Mouse (Mus musculus): ENCODE data around the gene Plxnc1. TPM values are rescaled to one million over a fixed set of nuclear protein-coding genes. Genes with fewer than 3 reads are reported as not detected.

The Plxnc1 gene
- polyA plus RNA-seq, 1 experiment from 2014 or later = 2.4 TPM

DNA sequence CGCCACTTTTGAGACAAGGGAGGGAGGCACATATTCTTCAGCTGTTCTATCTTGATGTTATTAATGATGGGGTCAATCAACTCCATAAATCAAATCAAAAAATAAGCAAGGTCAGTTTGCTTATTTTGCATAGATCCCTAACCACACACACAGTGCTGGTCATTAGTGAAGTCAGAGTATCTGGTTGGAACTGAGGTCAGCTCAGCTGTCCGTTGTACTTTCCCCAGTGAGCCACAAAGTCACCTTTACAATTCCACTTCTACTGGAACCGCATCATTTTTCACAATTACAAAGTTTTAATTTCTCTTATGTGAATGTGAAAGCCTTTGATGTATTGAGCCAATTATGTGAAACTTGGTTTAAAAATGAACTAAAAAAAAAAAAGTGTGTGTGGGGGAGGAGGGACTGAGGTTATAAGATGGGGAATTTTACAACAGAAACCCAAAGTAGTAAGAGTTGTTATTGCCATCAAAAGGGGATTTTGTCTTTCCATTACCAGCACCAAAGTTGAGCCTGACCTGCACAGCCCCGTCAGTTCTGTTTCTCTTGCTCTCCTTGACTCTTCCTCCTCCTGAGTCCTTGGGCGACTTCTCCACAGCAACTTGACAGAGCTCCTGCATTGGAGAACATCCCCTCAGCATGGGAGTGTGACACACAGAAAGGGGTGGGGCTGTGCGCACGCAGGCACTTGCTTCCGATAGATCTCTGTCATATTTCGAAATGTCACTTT, 80.3 kb downstream of the Plxnc1 start:
- ATAC-seq (ENCODE audit: insufficient number of reproducible peaks, insufficient read depth, low FRiP score, low TSS enrichment, low read depth) = no peak
- H3K27ac ChIP-seq = no peak overlapping the region
- 84% methylated on average over 9 of the region's 9 CpGs for WGBS
- no peaks in the 10 kb centered on the region for H3K9me3 ChIP-seq
- no peaks in the 10 kb centered on the region for H3K36me3 ChIP-seq
- H3K4me2 ChIP-seq = no peak overlapping the region
- no peaks in the 10 kb centered on the region; the same call in 1 of the 2 replicates for H3K27me3 ChIP-seq
- peaks cover 11% of the 10 kb centered on the region for H3K4me1 ChIP-seq
- H3K9ac ChIP-seq = no peak overlapping the region
- H3K4me3 ChIP-seq = no peak overlapping the region

DNA sequence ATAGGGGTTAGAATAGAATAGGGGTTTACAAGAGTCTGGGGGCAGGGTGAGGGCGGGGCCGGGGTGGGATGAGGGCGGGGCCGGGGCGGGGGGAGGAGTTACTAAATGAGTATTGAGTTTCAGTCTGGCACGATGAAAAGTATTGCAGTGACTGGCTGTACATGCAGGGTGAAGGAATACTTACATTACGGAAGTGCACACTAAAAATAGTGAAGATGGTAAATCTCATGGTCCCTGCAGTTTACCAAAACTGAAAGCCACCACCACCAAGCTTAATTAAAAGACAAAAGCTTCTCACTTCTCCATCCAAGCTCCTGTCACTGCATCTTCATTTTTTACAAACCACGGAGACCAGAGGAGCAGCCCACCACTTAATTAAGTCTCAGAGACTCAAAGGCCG, 81.4 kb downstream of the Plxnc1 start:
- H3K9me3 ChIP-seq = no peaks in the 10 kb centered on the region
- no peak for ATAC-seq (ENCODE audit: insufficient number of reproducible peaks, insufficient read depth, low FRiP score, low TSS enrichment, low read depth)
- WGBS = 82% methylated on average over 9 of the region's 9 CpGs
- H3K27me3 ChIP-seq = no peaks in the 10 kb centered on the region; the same call in 1 of the 2 replicates
- no peaks in the 10 kb centered on the region for H3K36me3 ChIP-seq
- H3K4me1 ChIP-seq = peaks cover 11% of the 10 kb centered on the region
- H3K9ac ChIP-seq = no peak overlapping the region
- no peak overlapping the region for H3K4me2 ChIP-seq
- no peak overlapping the region for H3K4me3 ChIP-seq
- no peak overlapping the region for H3K27ac ChIP-seq

DNA sequence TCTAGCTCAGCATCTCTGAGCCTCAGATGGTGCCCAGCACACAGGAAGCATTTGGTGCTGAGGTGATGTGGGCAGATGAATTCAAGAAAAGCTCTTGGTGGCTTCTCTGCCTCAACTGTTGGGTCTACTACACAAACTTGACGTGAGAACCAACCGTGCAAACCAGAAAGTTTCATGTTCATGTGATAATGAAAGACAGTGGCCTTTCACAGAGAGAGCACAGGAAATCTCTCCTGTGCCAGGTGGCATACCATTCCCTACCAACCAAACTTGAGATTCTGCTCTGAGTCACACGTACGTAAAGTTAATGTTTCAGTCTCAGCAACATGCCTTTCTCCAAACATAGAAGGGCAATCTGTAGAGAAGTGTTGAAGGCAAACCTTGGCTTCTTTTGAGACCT, 83.8 kb downstream of the Plxnc1 start:
- H3K27me3 ChIP-seq = no peaks in the 10 kb centered on the region; the same call in 1 of the 2 replicates
- no peak overlapping the region for H3K9ac ChIP-seq
- no peaks in the 10 kb centered on the region for H3K36me3 ChIP-seq
- no peak overlapping the region for H3K4me3 ChIP-seq
- 94% methylated on average over 4 of the region's 4 CpGs for WGBS
- no peak overlapping the region for H3K4me2 ChIP-seq
- no peak overlapping the region for H3K27ac ChIP-seq
- H3K9me3 ChIP-seq = no peaks in the 10 kb centered on the region
- ATAC-seq (ENCODE audit: insufficient number of reproducible peaks, insufficient read depth, low FRiP score, low TSS enrichment, low read depth) = no peak
- no peaks in the 10 kb centered on the region for H3K4me1 ChIP-seq

DNA sequence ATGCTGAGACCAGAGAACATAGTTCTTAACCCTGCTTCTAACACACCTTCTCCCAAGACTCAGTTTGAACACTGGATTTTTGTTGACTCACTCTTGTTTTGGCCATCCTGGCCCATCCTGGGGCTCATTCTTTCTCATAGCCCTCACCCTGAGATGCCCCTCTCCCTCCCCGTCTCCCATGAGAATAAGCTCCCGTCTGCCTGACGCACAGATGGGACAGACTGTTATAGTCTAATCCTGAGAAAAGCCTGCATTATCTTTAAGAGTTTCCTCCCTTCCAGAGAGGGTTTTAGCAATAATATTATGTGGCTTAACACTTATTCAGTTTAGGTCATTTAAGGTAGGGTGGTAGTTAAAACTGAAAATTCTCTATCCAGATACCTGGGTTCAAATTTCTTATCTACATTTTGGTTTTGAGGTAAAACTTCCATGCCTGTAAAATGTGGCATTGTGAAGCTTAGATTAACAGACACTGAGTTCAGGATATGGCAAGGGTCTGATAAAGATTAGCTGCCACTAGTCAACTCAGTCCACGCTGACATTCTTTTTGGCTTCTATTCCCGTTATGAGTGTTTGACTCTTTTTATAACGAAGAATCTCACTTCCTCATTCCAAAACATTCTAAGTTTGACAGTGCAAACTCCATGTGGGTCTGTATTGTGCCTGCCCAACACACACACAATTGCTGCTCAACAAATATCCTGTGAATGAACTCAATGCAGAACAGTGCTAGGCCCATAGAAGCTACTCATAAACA, 86.2 kb downstream of the Plxnc1 start:
- no peaks in the 10 kb centered on the region for H3K9me3 ChIP-seq
- no peaks in the 10 kb centered on the region for H3K36me3 ChIP-seq
- no peak overlapping the region for H3K4me3 ChIP-seq
- H3K27ac ChIP-seq = no peak overlapping the region
- no peak overlapping the region for H3K4me2 ChIP-seq
- WGBS = 91% methylated on average over 6 of the region's 6 CpGs
- no peak overlapping the region for H3K9ac ChIP-seq
- no peak for ATAC-seq (ENCODE audit: insufficient number of reproducible peaks, insufficient read depth, low FRiP score, low TSS enrichment, low read depth)
- H3K4me1 ChIP-seq = no peaks in the 10 kb centered on the region
- H3K27me3 ChIP-seq = no peaks in the 10 kb centered on the region

DNA sequence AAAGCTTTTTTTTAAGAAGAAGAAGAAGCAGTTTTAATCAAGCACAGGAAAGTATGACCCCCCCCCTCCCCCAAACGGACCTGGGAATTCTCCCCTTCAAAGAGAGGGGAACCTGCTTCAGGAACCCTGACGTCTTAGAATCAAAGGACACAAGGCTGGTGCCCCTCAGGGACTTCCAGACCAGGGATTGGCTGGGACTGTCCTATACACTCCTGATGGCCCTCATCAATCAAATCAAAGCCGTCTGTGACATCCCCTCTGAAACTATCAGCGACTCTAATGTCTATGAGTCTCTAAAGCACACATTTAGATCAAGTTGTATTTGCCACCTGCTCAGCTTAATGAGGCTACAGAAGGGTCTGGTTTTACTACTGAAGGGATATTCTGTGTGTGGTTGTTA, 94.1 kb downstream of the Plxnc1 start:
- Histone ChIP-seq H3K9ac (no peak overlapping the region), H3K27me3 (0 out of 2 replicates have a peak, but pooled peaks cover 3% of the 10 kb centered on the region), H3K4me1 (no peaks in the 10 kb centered on the region), H3K4me2 (no peak overlapping the region), H3K36me3 (no peaks in the 10 kb centered on the region), H3K27ac (no peak overlapping the region), H3K9me3 (no peaks in the 10 kb centered on the region), H3K4me3 (no peak overlapping the region)
- WGBS = 50% methylated on average over 4 of the region's 4 CpGs
- ATAC-seq (ENCODE audit: insufficient number of reproducible peaks, insufficient read depth, low FRiP score, low TSS enrichment, low read depth) = no peak

DNA sequence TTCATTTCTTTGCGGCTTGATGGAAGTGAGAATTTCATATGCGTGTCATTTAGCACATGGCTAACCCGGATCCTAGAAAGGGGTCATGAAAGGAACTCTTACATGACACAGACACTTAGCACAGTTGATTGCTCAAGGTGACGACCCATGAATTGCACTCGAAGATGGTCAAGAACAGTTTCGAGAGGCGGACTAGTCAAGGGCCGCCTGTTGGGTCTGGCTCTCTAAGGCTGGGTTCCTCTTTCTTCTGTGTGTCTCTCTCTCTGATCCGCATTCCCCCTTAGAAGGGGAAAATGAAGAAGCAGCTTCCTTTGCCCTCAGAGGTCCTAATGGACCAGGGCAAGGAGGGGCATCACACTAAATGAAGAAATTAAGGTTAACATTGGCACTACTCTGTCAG, 94.7 kb downstream of the Plxnc1 start:
- Histone ChIP-seq H3K9me3 (no peaks in the 10 kb centered on the region), H3K27me3 (0 out of 2 replicates have a peak, but pooled peaks cover 3% of the 10 kb centered on the region), H3K4me3 (no peak overlapping the region), H3K4me1 (no peaks in the 10 kb centered on the region), H3K9ac (no peak overlapping the region), H3K27ac (no peak overlapping the region), H3K4me2 (no peak overlapping the region), H3K36me3 (no peaks in the 10 kb centered on the region)
- WGBS = 91% methylated on average over 9 of the region's 9 CpGs
- ATAC-seq (ENCODE audit: insufficient number of reproducible peaks, insufficient read depth, low FRiP score, low TSS enrichment, low read depth) = no peak

DNA sequence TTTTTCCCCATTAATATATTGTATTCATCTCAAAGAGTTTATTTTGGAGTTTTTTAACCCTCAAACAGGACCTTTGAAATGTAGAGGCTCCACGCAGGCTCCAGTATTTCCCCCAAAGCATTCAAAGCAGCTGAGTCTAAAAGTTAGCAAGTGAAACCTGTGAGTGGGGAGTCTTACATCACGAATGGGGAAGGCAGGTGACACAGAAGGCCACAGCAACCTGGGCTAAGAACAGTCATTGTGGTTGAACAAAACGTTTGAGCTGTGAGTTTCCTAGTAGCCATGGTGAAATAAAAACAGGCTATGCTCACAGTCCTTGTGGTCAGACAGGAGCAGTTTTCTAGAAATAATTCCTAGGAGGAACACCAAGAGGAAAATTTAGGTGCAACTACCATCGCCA, 95.3 kb downstream of the Plxnc1 start:
- no peak for ATAC-seq (ENCODE audit: insufficient number of reproducible peaks, insufficient read depth, low FRiP score, low TSS enrichment, low read depth)
- no peaks in the 10 kb centered on the region for H3K9me3 ChIP-seq
- 80% methylated on average over 4 of the region's 4 CpGs for WGBS
- H3K36me3 ChIP-seq = no peaks in the 10 kb centered on the region
- no peak overlapping the region for H3K4me3 ChIP-seq
- no peak overlapping the region for H3K4me2 ChIP-seq
- 0 out of 2 replicates have a peak, but pooled peaks cover 3% of the 10 kb centered on the region for H3K27me3 ChIP-seq
- no peaks in the 10 kb centered on the region for H3K4me1 ChIP-seq
- no peak overlapping the region for H3K9ac ChIP-seq
- no peak overlapping the region for H3K27ac ChIP-seq

DNA sequence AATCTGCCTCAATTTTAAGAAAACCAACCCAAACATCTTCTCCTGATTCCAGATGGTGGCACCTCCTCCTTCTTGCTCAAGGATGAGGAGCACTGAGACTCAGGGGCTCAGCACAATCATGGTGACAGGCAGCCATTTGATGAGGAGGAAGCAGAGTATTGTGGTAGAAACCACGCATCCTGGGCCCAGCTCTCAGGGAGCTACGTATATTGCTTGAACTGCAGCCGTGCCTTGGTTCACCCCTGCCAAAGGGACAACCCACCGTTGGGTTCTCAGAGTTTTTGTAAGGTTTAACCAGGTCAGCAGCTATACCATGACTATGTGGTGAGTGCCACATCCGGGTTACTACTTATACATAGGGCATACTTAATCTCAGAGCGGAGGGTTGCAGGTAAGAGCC, 96.3 kb downstream of the Plxnc1 start:
- ATAC-seq (ENCODE audit: insufficient number of reproducible peaks, insufficient read depth, low FRiP score, low TSS enrichment, low read depth) = no peak
- Histone ChIP-seq H3K4me3 (no peak overlapping the region), H3K9me3 (no peaks in the 10 kb centered on the region), H3K27me3 (peaks cover 3% of the 10 kb centered on the region; the same call in 1 of the 2 replicates), H3K36me3 (no peaks in the 10 kb centered on the region), H3K4me1 (no peaks in the 10 kb centered on the region), H3K4me2 (no peak overlapping the region), H3K27ac (no peak overlapping the region), H3K9ac (no peak overlapping the region)
- WGBS = 95% methylated on average over 6 of the region's 6 CpGs

DNA sequence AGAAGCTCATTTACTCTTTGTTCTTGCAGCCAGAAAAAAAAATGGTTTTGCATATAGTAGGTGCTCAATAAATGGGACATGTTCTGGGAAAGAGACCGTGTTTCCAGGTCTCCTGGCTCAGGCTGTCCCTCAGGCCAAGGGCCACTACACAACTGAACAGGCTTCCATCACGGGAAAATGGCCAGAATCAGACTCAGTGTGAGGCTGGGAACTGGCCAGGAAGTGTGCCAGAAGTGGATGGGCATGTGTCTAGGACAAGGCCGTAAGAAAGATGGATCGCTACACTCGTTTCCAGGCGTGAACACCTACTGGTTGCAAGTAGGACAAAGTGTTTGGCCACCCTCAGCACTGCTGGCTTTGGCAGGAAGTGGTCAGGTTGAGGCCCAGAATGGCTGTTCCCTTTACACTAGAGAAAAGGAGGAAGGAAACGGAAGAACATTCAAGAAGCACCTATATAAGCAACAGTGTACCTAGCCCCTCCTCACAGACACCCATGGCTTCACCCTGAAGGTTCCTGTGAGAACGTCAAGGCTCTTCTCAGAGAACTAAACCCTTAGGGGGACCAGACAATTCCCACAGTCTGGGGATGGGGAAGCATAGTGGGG, 98.0 kb downstream of the Plxnc1 start:
- Histone ChIP-seq H3K4me2 (no peak overlapping the region), H3K27me3 (peaks cover 6% of the 10 kb centered on the region; the same call in 1 of the 2 replicates), H3K27ac (no peak overlapping the region), H3K4me1 (no peaks in the 10 kb centered on the region), H3K9ac (no peak overlapping the region), H3K4me3 (no peak overlapping the region), H3K36me3 (no peaks in the 10 kb centered on the region), H3K9me3 (no peaks in the 10 kb centered on the region)
- WGBS = 84% methylated on average over 8 of the region's 8 CpGs
- ATAC-seq (ENCODE audit: insufficient number of reproducible peaks, insufficient read depth, low FRiP score, low TSS enrichment, low read depth) = no peak

DNA sequence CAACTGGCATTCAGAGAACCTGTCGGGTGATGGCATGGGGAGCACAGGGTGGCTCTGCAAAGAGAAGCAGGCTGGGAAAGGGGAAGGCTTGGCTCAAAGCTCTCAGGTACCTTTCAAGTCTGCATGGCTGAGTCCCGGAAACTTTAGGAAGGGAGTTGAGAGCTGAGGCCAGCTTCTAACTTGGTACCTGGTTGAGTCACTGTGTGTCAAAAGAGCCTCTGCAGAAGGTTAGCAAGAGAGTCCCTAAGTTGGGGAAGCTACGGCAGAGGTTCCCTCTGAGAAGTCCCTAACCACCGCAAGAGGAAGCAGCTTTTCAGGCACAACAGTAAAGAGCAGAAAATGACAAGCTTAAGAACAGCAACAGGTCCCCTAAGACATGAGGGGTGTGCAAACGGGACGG, 99.9 kb downstream of the Plxnc1 start:
- no peak for ATAC-seq (ENCODE audit: insufficient number of reproducible peaks, insufficient read depth, low FRiP score, low TSS enrichment, low read depth)
- no peak overlapping the region for H3K27ac ChIP-seq
- peaks cover 6% of the 10 kb centered on the region; the same call in 1 of the 2 replicates for H3K27me3 ChIP-seq
- no peaks in the 10 kb centered on the region for H3K4me1 ChIP-seq
- no peak overlapping the region for H3K4me2 ChIP-seq
- H3K9ac ChIP-seq = no peak overlapping the region
- H3K4me3 ChIP-seq = no peak overlapping the region
- no peaks in the 10 kb centered on the region for H3K9me3 ChIP-seq
- no peaks in the 10 kb centered on the region for H3K36me3 ChIP-seq
- WGBS = 87% methylated on average over 6 of the region's 6 CpGs

DNA sequence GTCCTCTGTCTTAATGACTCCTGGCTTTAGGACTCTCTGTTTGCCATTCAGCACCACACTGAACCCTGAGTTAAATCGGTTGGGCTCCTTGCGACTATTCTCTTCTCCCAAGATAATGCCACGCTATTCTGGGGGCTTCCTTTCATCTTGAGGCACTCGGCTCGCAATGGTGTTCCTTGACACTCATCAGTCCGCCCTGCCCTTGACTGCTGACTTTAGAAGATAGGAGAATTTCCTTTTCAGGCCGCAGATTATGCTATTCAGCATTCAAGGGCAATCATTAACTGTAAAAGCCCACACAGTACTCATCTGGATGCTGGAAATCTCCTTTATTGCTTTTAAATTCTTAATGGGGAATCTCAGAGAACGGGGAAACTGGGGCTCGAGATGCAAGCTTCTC, 108.8 kb downstream of the Plxnc1 start:
- H3K36me3 ChIP-seq = no peaks in the 10 kb centered on the region
- 90% methylated on average over 9 of the region's 9 CpGs for WGBS
- no peak overlapping the region for H3K4me3 ChIP-seq
- H3K27me3 ChIP-seq = peaks cover 4% of the 10 kb centered on the region; the same call in 1 of the 2 replicates
- H3K4me1 ChIP-seq = no peaks in the 10 kb centered on the region
- no peak for ATAC-seq (ENCODE audit: insufficient number of reproducible peaks, insufficient read depth, low FRiP score, low TSS enrichment, low read depth)
- H3K27ac ChIP-seq = no peak overlapping the region
- H3K4me2 ChIP-seq = no peak overlapping the region
- no peak overlapping the region for H3K9ac ChIP-seq
- H3K9me3 ChIP-seq = no peaks in the 10 kb centered on the region

All from embryonic facial prominence, embryonic 13.5 days (tissue).